Mouse (Mus musculus): ENCODE data around the gene Mgp.

Gene Mgp

GRCm38 (mm10) chr6:136848971-136849370 is 26.7 kb downstream of the Mgp start:
- no peak for DNase-seq

- no peak for DNase-seq
These were observed 27.2 kb downstream of the Mgp start for GRCm38 (mm10) chr6:136848399-136848798.

GRCm38 (mm10) chr6:136847790-136848189 is 27.8 kb downstream of the Mgp start:
- peak; percentile 67 for DNase-seq

- no peak for DNase-seq
These were observed 28.4 kb downstream of the Mgp start for GRCm38 (mm10) chr6:136847267-136847666.

- DNase-seq = no peak
These were observed 29.7 kb downstream of the Mgp start for GRCm38 (mm10) chr6:136845706-136846480.

GRCm38 (mm10) chr6:136844903-136845302 is 30.7 kb downstream of the Mgp start:
- no peak for DNase-seq

DNA sequence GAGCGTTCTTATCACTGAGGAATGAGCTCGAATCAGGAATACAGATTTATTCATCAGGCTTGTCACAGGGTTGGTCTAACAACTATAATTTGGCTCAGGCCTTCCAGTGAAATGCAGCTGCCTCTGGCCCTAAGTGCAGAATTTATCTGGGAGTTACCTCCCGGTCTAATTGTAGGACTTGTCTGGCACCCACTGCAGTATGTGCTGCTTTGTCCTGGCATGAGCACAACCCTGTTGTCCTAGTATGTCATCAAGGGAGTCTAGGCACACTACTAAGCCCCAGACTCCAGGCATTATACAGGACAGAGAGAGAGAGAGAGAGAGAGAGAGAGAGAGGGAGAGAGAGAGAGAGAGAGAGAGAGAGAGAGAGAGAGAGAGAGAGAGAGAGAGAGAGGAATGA is 38.3 kb downstream of the Mgp start:
- DNase-seq = no peak

GRCm38 (mm10) chr6:136835352-136835751 is 40.3 kb downstream of the Mgp start, which contains the start of gene Smco3:
Smco3 (minus strand) TSS chr6:136835452.
- DNase-seq = no peak

GRCm38 (mm10) chr6:136831712-136832111 is 43.9 kb downstream of the Mgp start:
- no peak for DNase-seq

- DNase-seq = no peak
These were observed 46.9 kb downstream of the Mgp start for GRCm38 (mm10) chr6:136828681-136829080.

DNA sequence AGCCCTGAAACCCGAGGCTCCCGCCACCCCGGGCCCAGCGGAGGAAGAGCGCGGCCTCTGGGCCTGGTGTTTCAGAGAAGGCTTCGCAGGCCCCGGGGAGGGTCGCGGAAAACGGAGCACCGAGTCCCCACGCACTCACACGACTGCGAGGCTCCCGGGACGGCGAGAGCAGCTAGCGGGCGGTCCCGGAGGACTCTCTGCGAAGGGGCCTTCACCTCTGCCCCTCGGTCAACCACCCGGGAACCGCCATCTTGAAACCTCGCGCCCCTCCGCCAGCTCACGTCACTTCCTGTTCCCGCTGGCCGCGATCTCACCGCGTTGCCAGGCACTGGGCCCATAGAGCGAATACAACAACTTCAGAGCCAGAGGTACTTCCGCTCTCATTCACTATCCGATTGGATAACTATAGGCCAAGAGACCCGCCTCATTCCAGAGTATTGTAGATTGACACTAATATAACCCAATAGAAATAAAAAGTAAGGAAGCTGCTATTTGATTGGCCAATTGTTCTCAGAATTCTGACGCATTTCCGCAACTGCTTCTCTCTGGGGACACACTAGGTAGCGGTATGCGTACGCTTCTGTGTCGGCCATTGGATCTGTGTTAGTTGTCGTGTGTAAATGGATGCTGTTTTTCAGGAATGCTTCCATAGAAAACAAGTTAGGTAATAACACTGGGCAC is 47.6 kb downstream of the Mgp start, which contains the start of gene Wbp11:
Gene Wbp11 (minus strand): TSS at position 353 of the 681 bp plus-strand sequence.
- DNase-seq = peak; percentile 97

- DNase-seq = no peak
These were observed 48.1 kb downstream of the Mgp start, which contains the start of gene BC049715 for GRCm38 (mm10) chr6:136827516-136827880. BC049715 (plus strand) TSS chr6:136827626.

DNA sequence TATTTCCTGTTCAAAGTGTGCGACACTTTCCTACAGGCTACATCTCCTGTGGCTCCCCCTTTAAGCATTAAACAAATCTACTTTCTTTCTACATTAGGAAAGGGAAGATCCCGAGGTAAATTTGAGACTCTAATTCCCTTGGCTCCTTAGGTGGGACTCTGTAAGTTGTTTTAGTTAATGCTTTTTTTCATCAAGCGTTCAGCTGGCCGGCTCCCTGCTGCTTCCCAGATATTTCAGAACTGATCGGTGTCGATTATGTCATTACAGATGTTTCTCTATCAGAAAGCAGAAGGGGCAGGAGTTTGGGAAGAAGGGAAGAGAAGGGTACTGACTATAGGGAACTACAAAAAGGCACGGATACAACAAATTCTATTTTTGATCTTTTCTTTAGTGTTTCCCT is 48.5 kb downstream of the Mgp start:
- no peak for DNase-seq

DNA sequence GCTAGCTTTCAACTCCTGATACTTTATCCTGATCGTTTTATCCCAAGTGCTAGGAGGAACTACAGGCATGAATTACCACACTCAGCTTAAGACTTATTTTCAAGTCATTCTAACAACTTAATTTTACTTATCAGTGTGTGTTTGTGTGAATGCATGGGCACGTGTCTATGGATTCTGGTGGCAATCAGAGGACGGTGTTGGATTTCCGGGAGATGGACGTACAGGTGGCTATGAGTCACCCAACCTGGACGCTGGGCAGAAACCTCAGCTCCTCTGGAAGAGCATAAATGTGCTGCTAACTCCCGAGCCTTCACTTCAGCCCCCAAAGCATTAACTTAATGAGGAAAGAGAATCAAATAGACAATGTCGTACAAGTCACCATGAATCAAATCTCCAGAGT is 50.6 kb downstream of the Mgp start:
- DNase-seq = no peak

All from lung, postnatal 10 days (tissue).